Mouse (Mus musculus): Measurements from ENCODE around the gene Neb.

DNA sequence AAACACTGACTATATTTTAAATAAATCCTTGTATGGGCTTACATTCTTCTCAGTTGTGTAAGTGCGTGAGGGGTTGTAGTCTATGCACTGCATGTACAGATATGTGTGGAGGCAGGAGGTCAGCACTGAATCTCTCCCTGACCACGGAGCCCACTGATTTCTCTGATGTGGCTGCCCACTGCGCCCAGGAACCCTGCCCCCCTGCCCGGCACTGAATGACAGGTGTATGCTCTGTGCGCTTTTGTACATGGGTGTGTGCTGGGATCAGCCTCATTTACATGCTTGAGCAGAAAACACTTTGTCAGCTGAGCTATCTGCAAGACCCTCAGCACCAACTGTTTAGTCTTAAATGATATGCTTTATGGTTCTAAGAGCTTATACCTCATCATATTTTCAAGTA, 27.0 kb upstream of the Neb start:
- no peak for TF ChIP-seq CTCF (IDR thresholded peaks at IDR 0.05; ENCODE audit: control insufficient read depth, insufficient read depth, insufficient read length)
- no peak for TF ChIP-seq CEBPB (IDR thresholded peaks at IDR 0.05; ENCODE audit: low read depth)
